Mouse (Mus musculus): Measurements from ENCODE around the gene C2cd5. TPM values are rescaled to one million over a fixed set of nuclear protein-coding genes. Genes with fewer than 3 reads are reported as not detected.

Gene C2cd5
- polyA plus RNA-seq, 1 experiment, result 16.7 TPM

GRCm38 (mm10) chr6:142979665-142980660, 120.0 kb downstream of the C2cd5 start:
- no peaks in the 10 kb centered on the region for H3K4me1 ChIP-seq (ENCODE audit: control insufficient read depth, insufficient read depth, low read length)
- H3K4me3 ChIP-seq (replicated peaks; ENCODE audit: extremely low read depth, low read depth, low read length), result no peak overlapping the region
- 18% methylated on average over 6 of the region's 6 CpGs for WGBS
- no peak for DNase-seq
- TF ChIP-seq CTCF (IDR thresholded peaks at IDR 0.05; ENCODE audit: insufficient read depth, low read length) (no peak), POLR2A (IDR thresholded peaks at IDR 0.05; ENCODE audit: borderline replicate concordance, extremely low read depth, low read depth, low read length) (no peak)

GRCm38 (mm10) chr6:142977221-142977620, 122.7 kb downstream of the C2cd5 start:
- Histone ChIP-seq H3K4me3 (replicated peaks; ENCODE audit: extremely low read depth, low read depth, low read length) (no peak overlapping the region), H3K4me1 (ENCODE audit: control insufficient read depth, insufficient read depth, low read length) (no peaks in the 10 kb centered on the region)
- TF ChIP-seq CTCF (IDR thresholded peaks at IDR 0.05; ENCODE audit: insufficient read depth, low read length) (no peak), POLR2A (IDR thresholded peaks at IDR 0.05; ENCODE audit: borderline replicate concordance, extremely low read depth, low read depth, low read length) (no peak)
- 55% methylated on average over 1 of the region's 1 CpGs for WGBS
- DNase-seq, result no peak

GRCm38 (mm10) chr6:142973289-142973688, 126.7 kb downstream of the C2cd5 start:
- TF ChIP-seq CTCF (IDR thresholded peaks at IDR 0.05; ENCODE audit: insufficient read depth, low read length), result no peak
- no peak for DNase-seq
- no peak overlapping the region for H3K4me3 ChIP-seq (replicated peaks; ENCODE audit: extremely low read depth, low read depth, low read length)
- 90% methylated on average over 7 of the region's 7 CpGs for WGBS
- H3K4me1 ChIP-seq (ENCODE audit: control insufficient read depth, insufficient read depth, low read length), result no peaks in the 10 kb centered on the region

- no peak for DNase-seq
- Histone ChIP-seq H3K4me3 (replicated peaks; ENCODE audit: extremely low read depth, low read depth, low read length) (no peak overlapping the region), H3K4me1 (ENCODE audit: control insufficient read depth, insufficient read depth, low read length) (no peaks in the 10 kb centered on the region)
- WGBS, result 50% methylated on average over 2 of the region's 2 CpGs
- TF ChIP-seq POLR2A (IDR thresholded peaks at IDR 0.05; ENCODE audit: borderline replicate concordance, extremely low read depth, low read depth, low read length), result no peak
- no peak for TF ChIP-seq CTCF (IDR thresholded peaks at IDR 0.05; ENCODE audit: insufficient read depth, low read length)
Observed at GRCm38 (mm10) chr6:142972205-142972604, 127.7 kb downstream of the C2cd5 start.

GRCm38 (mm10) chr6:142967407-142967806, 132.5 kb downstream of the C2cd5 start:
- 86% methylated on average over 1 of the region's 1 CpGs for WGBS
- Histone ChIP-seq H3K4me3 (replicated peaks; ENCODE audit: extremely low read depth, low read depth, low read length) (no peak overlapping the region), H3K4me1 (ENCODE audit: control insufficient read depth, insufficient read depth, low read length) (peaks cover 4% of the 10 kb centered on the region)
- TF ChIP-seq CTCF (IDR thresholded peaks at IDR 0.05; ENCODE audit: insufficient read depth, low read length) (no peak), POLR2A (IDR thresholded peaks at IDR 0.05; ENCODE audit: borderline replicate concordance, extremely low read depth, low read depth, low read length) (no peak)
- no peak for DNase-seq

- under 1% methylated on average over 39 of the region's 39 CpGs for WGBS
Observed at GRCm38 (mm10) chr6:142964531-142965385, 135.2 kb downstream of the C2cd5 start.

GRCm38 (mm10) chr6:142964076-142964530, 135.8 kb downstream of the C2cd5 start, which contains the start of gene St8sia1:
Gene St8sia1 (minus strand): TSS chr6:142964452.
- no peak for TF ChIP-seq CTCF (IDR thresholded peaks at IDR 0.05; ENCODE audit: insufficient read depth, low read length)
- TF ChIP-seq POLR2A (IDR thresholded peaks at IDR 0.05; ENCODE audit: borderline replicate concordance, extremely low read depth, low read depth, low read length), result no peak
- under 1% methylated on average over 45 of the region's 45 CpGs for WGBS
- H3K4me1 ChIP-seq (ENCODE audit: control insufficient read depth, insufficient read depth, low read length), result peaks cover 4% of the 10 kb centered on the region
- DNase-seq, result no peak
- peak within 1 kb of the TSS; percentile 5 for H3K4me3 ChIP-seq (replicated peaks; ENCODE audit: extremely low read depth, low read depth, low read length)

More at GRCm38 (mm10) chr6:142964531-142965385, 135.2 kb downstream of the C2cd5 start:
- no peak for DNase-seq
- Histone ChIP-seq H3K4me3 (replicated peaks; ENCODE audit: extremely low read depth, low read depth, low read length) (peak overlapping the region; percentile 5), H3K4me1 (ENCODE audit: control insufficient read depth, insufficient read depth, low read length) (peaks cover 4% of the 10 kb centered on the region)
- TF ChIP-seq POLR2A (IDR thresholded peaks at IDR 0.05; ENCODE audit: borderline replicate concordance, extremely low read depth, low read depth, low read length) (no peak), CTCF (IDR thresholded peaks at IDR 0.05; ENCODE audit: insufficient read depth, low read length) (peak; percentile 21; the same call in 1 of the 2 replicates)

GRCm38 (mm10) chr6:142963480-142964075, 136.4 kb downstream of the C2cd5 start:
- TF ChIP-seq CTCF (IDR thresholded peaks at IDR 0.05; ENCODE audit: insufficient read depth, low read length) (no peak), POLR2A (IDR thresholded peaks at IDR 0.05; ENCODE audit: borderline replicate concordance, extremely low read depth, low read depth, low read length) (no peak)
- Histone ChIP-seq H3K4me3 (replicated peaks; ENCODE audit: extremely low read depth, low read depth, low read length) (no peak overlapping the region), H3K4me1 (ENCODE audit: control insufficient read depth, insufficient read depth, low read length) (peaks cover 4% of the 10 kb centered on the region)
- no peak for DNase-seq
- 19% methylated on average over 30 of the region's 30 CpGs for WGBS

GRCm38 (mm10) chr6:142962881-142963280, 137.1 kb downstream of the C2cd5 start:
- H3K4me1 ChIP-seq (ENCODE audit: control insufficient read depth, insufficient read depth, low read length), result peaks cover 4% of the 10 kb centered on the region
- 87% methylated on average over 14 of the region's 14 CpGs for WGBS
- H3K4me3 ChIP-seq (replicated peaks; ENCODE audit: extremely low read depth, low read depth, low read length), result no peak overlapping the region
- no peak for TF ChIP-seq CTCF (IDR thresholded peaks at IDR 0.05; ENCODE audit: insufficient read depth, low read length)
- TF ChIP-seq POLR2A (IDR thresholded peaks at IDR 0.05; ENCODE audit: borderline replicate concordance, extremely low read depth, low read depth, low read length), result no peak
- DNase-seq, result no peak

All from lung, adult 2 months (tissue).